Mouse (Mus musculus): ENCODE results near the gene Gm20388. TPM values are rescaled to one million over a fixed set of nuclear protein-coding genes. Genes with fewer than 3 reads are reported as not detected.

Gm20388 gene
- polyA plus RNA-seq, 1 experiment from 2014 or later, result 5.3 TPM

DNA sequence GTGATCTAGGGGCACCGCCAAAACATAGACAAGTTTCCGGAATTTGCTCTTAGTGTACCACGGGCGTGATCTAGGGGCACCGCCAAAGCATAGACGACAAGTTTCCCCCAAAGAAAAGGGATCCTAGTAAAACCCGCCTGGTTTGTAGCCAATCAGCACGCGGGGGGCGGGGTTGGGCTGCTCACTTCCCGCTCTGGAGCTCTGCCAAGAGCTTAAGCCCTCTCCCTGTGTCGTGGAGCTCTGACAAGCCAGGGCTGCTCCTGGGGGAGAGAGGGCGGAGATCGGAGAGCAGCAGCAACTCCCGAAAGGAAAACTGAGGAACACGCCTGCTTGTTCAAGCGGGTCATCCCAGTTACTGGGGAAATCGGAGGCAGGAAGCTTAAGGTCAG, 2037.1 kb downstream of the Gm20388 start:
- under 1% methylated on average over 18 of the region's 18 CpGs for WGBS
- H3K4me3 ChIP-seq (ENCODE audit: low read depth, low read length), result peak overlapping the region; percentile 53
- peak overlapping the region; percentile 83 for H3K4me2 ChIP-seq
- ATAC-seq (replicated peaks; ENCODE audit: low FRiP score) (peak; percentile 55), DNase-seq (ENCODE audit: low spot score) (peak; percentile 91)
- H3K27ac ChIP-seq (ENCODE audit: low read depth, low read length), result peak overlapping the region; percentile 82
- H3K27me3 ChIP-seq (replicated peaks; ENCODE audit: control insufficient read depth, insufficient read depth, low read length), result no peaks in the 10 kb centered on the region; the same call in 1 of the 2 replicates
- no peaks in the 10 kb centered on the region for H3K9me3 ChIP-seq (ENCODE audit: control insufficient read depth, low read length)
- H3K36me3 ChIP-seq (ENCODE audit: control insufficient read depth, insufficient read depth, low read length), result no peaks in the 10 kb centered on the region
- peak overlapping the region; percentile 70 for H3K9ac ChIP-seq (ENCODE audit: low read depth, low read length)
- H3K4me1 ChIP-seq (replicated peaks; ENCODE audit: control insufficient read depth, insufficient read depth, low read length), result peaks cover 31% of the 10 kb centered on the region

- H3K4me1 ChIP-seq (replicated peaks; ENCODE audit: control insufficient read depth, insufficient read depth, low read length), result peaks cover 34% of the 10 kb centered on the region
- H3K36me3 ChIP-seq (ENCODE audit: control insufficient read depth, insufficient read depth, low read length), result no peaks in the 10 kb centered on the region
- WGBS, result 54% methylated on average over 19 of the region's 19 CpGs
- H3K27ac ChIP-seq (ENCODE audit: low read depth, low read length), result peak overlapping the region; percentile 82
- ATAC-seq (replicated peaks; ENCODE audit: low FRiP score) (no peak), DNase-seq (ENCODE audit: low spot score) (no peak)
- no peaks in the 10 kb centered on the region for H3K9me3 ChIP-seq (ENCODE audit: control insufficient read depth, low read length)
- peak overlapping the region; percentile 53 for H3K4me3 ChIP-seq (ENCODE audit: low read depth, low read length)
- H3K9ac ChIP-seq (ENCODE audit: low read depth, low read length), result peak overlapping the region; percentile 70
- H3K4me2 ChIP-seq, result peak overlapping the region; percentile 83
- H3K27me3 ChIP-seq (replicated peaks; ENCODE audit: control insufficient read depth, insufficient read depth, low read length), result no peaks in the 10 kb centered on the region; the same call in 1 of the 2 replicates
Observed at GRCm38 (mm10) chr8:121948321-121949145, 2037.9 kb downstream of the Gm20388 start.

- Histone ChIP-seq H3K4me2 (peak within 1 kb of the TSS; percentile 99), H3K4me3 (ENCODE audit: low read depth, low read length) (peak within 1 kb of the TSS; percentile 95), H3K9me3 (ENCODE audit: control insufficient read depth, low read length) (no peaks in the 10 kb centered on the region), H3K9ac (ENCODE audit: low read depth, low read length) (peak within 1 kb of the TSS; percentile 99), H3K36me3 (ENCODE audit: control insufficient read depth, insufficient read depth, low read length) (peaks cover 3% of the 10 kb centered on the region; the same call in 1 of the 2 replicates), H3K4me1 (replicated peaks; ENCODE audit: control insufficient read depth, insufficient read depth, low read length) (peaks cover 41% of the 10 kb centered on the region), H3K27ac (ENCODE audit: low read depth, low read length) (peak within 1 kb of the TSS; percentile 98), H3K27me3 (replicated peaks; ENCODE audit: control insufficient read depth, insufficient read depth, low read length) (no peaks in the 10 kb centered on the region; the same call in 1 of the 2 replicates)
- no peak for ATAC-seq (replicated peaks; ENCODE audit: low FRiP score)
- no peak for DNase-seq (ENCODE audit: low spot score)
- 62% methylated on average over 6 of the region's 6 CpGs for WGBS
Observed at GRCm38 (mm10) chr8:121949222-121949800, 2038.7 kb downstream of the Gm20388 start, which contains the start of gene Banp. Banp (plus strand) TSS chr8:121949750.

DNA sequence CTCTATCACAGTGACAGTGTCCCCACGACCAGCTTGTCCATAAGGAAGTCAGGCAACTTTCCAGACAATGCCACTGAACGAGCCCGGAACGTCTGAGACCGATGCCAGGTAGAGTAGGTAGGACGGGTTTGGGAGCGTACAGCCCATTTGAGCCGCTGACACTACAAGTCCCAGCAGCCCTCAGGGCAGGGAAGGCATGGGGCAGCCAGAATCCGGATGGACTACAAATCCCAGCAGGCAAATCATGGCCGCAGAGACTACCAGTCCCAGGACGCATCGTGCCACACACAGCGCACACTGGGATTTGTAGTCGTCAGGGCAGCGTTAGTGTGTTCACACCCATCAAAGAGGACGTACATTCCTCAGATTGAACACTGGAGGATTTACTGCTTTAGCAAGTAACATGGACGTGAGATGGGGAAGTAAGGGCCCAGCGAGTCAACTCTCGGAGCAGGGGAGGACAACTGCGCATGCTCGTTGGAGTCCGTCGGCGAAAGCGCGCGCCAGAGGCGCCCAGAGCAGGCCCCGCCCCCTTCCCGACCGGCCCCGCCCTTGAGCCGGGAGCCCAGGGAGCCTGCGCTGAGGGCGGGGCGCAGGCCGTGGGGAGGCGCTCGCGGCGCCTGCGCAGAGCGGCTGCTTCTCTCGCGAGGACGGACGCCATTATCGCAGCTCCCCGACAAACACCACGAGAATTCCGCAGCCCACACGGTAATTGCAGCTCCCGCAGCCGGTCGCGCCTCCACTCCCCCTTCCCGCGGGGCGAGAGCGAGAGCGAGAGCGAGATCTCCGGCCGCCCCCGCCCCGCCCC, 2039.5 kb downstream of the Gm20388 start:
- peak overlapping the region; percentile 99 for H3K4me2 ChIP-seq
- H3K27ac ChIP-seq (ENCODE audit: low read depth, low read length), result peak overlapping the region; percentile 98
- H3K36me3 ChIP-seq (ENCODE audit: control insufficient read depth, insufficient read depth, low read length), result peaks cover 3% of the 10 kb centered on the region; the same call in 1 of the 2 replicates
- peak; percentile 99 for DNase-seq (ENCODE audit: low spot score)
- under 1% methylated on average over 65 of the region's 66 CpGs for WGBS
- peaks cover 49% of the 10 kb centered on the region for H3K4me1 ChIP-seq (replicated peaks; ENCODE audit: control insufficient read depth, insufficient read depth, low read length)
- peak overlapping the region; percentile 95 for H3K4me3 ChIP-seq (ENCODE audit: low read depth, low read length)
- H3K9ac ChIP-seq (ENCODE audit: low read depth, low read length), result peak overlapping the region; percentile 99
- ATAC-seq (replicated peaks; ENCODE audit: low FRiP score), result peak; percentile 91
- H3K27me3 ChIP-seq (replicated peaks; ENCODE audit: control insufficient read depth, insufficient read depth, low read length), result no peaks in the 10 kb centered on the region
- no peaks in the 10 kb centered on the region for H3K9me3 ChIP-seq (ENCODE audit: control insufficient read depth, low read length)

- Histone ChIP-seq H3K4me2 (peak overlapping the region; percentile 99), H3K4me1 (replicated peaks; ENCODE audit: control insufficient read depth, insufficient read depth, low read length) (peaks cover 54% of the 10 kb centered on the region), H3K27me3 (replicated peaks; ENCODE audit: control insufficient read depth, insufficient read depth, low read length) (no peaks in the 10 kb centered on the region), H3K4me3 (ENCODE audit: low read depth, low read length) (peak overlapping the region; percentile 95), H3K27ac (ENCODE audit: low read depth, low read length) (peak overlapping the region; percentile 98), H3K9ac (ENCODE audit: low read depth, low read length) (peak overlapping the region; percentile 99), H3K36me3 (ENCODE audit: control insufficient read depth, insufficient read depth, low read length) (peaks cover 3% of the 10 kb centered on the region; the same call in 1 of the 2 replicates), H3K9me3 (ENCODE audit: control insufficient read depth, low read length) (no peaks in the 10 kb centered on the region)
- peak; percentile 49 for DNase-seq (ENCODE audit: low spot score)
- under 1% methylated on average over 91 of the region's 97 CpGs for WGBS
- ATAC-seq (replicated peaks; ENCODE audit: low FRiP score), result peak; percentile 3
Observed at GRCm38 (mm10) chr8:121950749-121951655, 2040.4 kb downstream of the Gm20388 start.

DNA sequence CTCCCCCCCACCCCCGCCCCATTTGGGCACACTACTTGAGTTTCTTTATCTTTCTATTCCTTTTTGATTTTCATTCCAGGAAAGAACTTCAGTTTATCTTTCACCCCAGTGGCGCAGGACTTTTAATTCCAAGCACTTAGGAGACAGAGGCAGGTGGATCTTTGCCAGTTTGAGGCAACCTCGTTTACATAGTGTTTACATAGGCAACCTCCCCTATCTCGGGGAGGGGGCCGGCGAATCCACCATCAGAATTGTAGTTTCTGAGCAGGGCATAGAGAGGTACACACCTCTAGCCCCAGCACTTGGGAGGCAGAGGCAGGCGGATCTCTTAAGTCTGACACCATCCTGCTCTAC, 2041.0 kb downstream of the Gm20388 start:
- Histone ChIP-seq H3K27me3 (replicated peaks; ENCODE audit: control insufficient read depth, insufficient read depth, low read length) (no peaks in the 10 kb centered on the region), H3K9me3 (ENCODE audit: control insufficient read depth, low read length) (no peaks in the 10 kb centered on the region), H3K4me2 (peak overlapping the region; percentile 99), H3K4me1 (replicated peaks; ENCODE audit: control insufficient read depth, insufficient read depth, low read length) (peaks cover 61% of the 10 kb centered on the region), H3K9ac (ENCODE audit: low read depth, low read length) (peak overlapping the region; percentile 99), H3K4me3 (ENCODE audit: low read depth, low read length) (peak overlapping the region; percentile 95), H3K36me3 (ENCODE audit: control insufficient read depth, insufficient read depth, low read length) (peaks cover 5% of the 10 kb centered on the region; the same call in 1 of the 2 replicates), H3K27ac (ENCODE audit: low read depth, low read length) (peak overlapping the region; percentile 98)
- DNase-seq (ENCODE audit: low spot score) (no peak), ATAC-seq (replicated peaks; ENCODE audit: low FRiP score) (no peak)
- 9% methylated on average over 7 of the region's 7 CpGs for WGBS

DNA sequence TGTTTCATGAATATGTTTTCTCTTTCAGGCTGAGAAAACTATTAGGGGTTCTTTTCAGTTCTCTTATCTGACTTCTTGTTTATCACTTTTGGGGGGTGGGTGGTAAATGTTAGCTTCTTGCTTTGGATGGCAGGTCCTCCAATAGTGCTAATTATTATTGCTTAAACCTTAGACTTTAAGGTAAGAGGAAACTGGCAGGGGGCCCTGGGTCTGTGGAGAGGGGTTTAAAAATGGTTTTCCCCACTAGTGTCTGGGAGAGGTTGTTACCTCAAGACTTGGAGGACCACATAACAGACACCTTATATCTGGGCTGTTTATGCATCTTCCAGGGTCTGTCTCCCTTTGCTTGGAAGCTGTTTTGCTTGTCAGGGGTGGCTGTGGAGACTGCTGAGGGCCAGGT, 2041.5 kb downstream of the Gm20388 start:
- peak overlapping the region; percentile 99 for H3K4me2 ChIP-seq
- H3K9me3 ChIP-seq (ENCODE audit: control insufficient read depth, low read length), result no peaks in the 10 kb centered on the region
- H3K4me1 ChIP-seq (replicated peaks; ENCODE audit: control insufficient read depth, insufficient read depth, low read length), result peaks cover 63% of the 10 kb centered on the region
- ATAC-seq (replicated peaks; ENCODE audit: low FRiP score) (no peak), DNase-seq (ENCODE audit: low spot score) (no peak)
- H3K36me3 ChIP-seq (ENCODE audit: control insufficient read depth, insufficient read depth, low read length), result peaks cover 5% of the 10 kb centered on the region; the same call in 1 of the 2 replicates
- peak overlapping the region; percentile 95 for H3K4me3 ChIP-seq (ENCODE audit: low read depth, low read length)
- peak overlapping the region; percentile 32 for H3K9ac ChIP-seq (ENCODE audit: low read depth, low read length)
- no peaks in the 10 kb centered on the region for H3K27me3 ChIP-seq (replicated peaks; ENCODE audit: control insufficient read depth, insufficient read depth, low read length)
- peak overlapping the region; percentile 46; the same call in 1 of the 2 replicates for H3K27ac ChIP-seq (ENCODE audit: low read depth, low read length)
